Mouse (Mus musculus) megakaryocyte, embryonic 14.5 days (primary cell): ENCODE results near the gene Fam13a.

Experiments used
- FLI1 ChIP-seq: IDR thresholded peaks from 2 replicates; pipeline ENCODE4 v1.6.1; 2012; ENCODE audit warnings: low read length, inconsistent platforms, mixed read lengths
- GATA1 ChIP-seq: IDR thresholded peaks from 3 replicates; pipeline ENCODE4 v1.6.1; 2012; ENCODE audit warnings: mixed read lengths, low read length, inconsistent platforms, borderline replicate concordance

DNA sequence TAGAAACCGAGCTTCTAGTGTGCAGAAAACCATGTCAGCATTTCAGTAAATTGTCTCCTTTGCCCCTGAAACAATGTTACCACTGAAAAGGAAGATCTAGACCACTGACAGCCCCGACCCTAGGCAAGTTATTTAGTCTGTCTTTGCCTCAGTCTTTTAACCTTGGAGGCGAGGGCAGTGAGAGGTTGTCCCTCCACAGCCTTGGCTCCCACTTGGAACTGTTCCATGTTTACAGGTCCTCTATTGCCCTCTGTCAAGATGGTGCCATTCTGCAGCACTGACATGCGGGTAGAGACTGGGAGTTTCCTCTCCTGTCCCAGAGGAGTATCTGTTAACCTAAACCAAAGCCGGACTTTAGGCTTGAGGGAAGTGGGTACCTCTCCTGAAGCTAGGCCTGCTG, 111.5 kb downstream of the Fam13a start:
- no peak for TF ChIP-seq GATA1
- TF ChIP-seq FLI1: no peak
